ENCODE assay signal across 23 mouse cellular contexts in the genomic region with DNA sequence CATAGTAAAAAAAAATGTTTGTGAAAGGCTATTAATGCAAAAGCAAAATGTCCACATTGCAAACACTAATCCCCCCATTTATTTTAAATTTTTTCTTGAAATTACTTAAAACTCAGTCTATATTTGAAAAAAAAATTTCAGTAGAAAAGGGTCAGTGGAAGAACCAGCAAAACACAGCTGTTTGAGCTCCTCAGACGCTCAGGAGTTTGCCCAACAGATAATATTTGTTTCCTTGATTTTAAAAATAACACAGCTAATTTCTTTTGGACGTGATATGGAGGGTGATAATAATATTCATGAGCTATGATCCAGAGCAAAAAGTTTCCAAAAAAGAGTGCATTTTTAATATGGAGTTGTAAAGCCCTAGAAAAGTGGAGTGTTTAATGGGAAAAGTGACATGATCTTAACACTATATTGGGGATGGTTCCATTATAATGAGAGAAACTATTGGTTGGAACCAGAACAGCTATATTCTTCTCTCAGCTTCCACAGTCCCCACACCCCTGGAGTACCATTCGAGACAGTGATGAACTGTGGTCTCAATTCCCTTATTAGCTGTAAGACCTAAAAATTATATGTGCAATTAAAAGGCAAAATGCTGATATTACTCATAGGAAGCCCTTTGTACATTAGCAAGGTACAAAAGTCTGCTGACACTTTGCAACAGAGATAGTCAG.
"Had no signal": no experiment of that assay in that cellular context is flagged by ENCODE, and none has a peak within 500 bp of the region (broad histone marks: within the 10 kb centered on the region; RNA-seq: fewer than 3 reads in every experiment).

No protein-coding gene starts in this region.

- H3K4me3 ChIP-seq: intestine, embryonic 15.5 days; kidney, embryonic 15.5 days; left cerebral cortex, adult 2 months; limb, embryonic 12.5 days; limb, embryonic 15.5 days; neural tube, embryonic 12.5 days; stomach, embryonic 15.5 days had no signal

- H3K4me2 ChIP-seq: intestine, embryonic 15.5 days; kidney, embryonic 15.5 days; limb, embryonic 12.5 days; limb, embryonic 15.5 days; liver, embryonic 11.5 days; midbrain, embryonic 11.5 days; neural tube, embryonic 12.5 days; stomach, embryonic 15.5 days had no signal

- H3K4me1 ChIP-seq: intestine, embryonic 15.5 days; kidney, embryonic 15.5 days; limb, embryonic 12.5 days; limb, embryonic 15.5 days; neural tube, embryonic 12.5 days; stomach, embryonic 15.5 days had no signal

- DNase-seq: kidney, adult 11 months; kidney, adult 8-10 months; kidney, postnatal 10 days; kidney, postnatal 36 days; layer of hippocampus, postnatal 36 days; left cerebral cortex, postnatal 4 days; liver, postnatal 0 days; midbrain, embryonic 14.5 days; right cerebral cortex, adult 18-20 months; right cerebral cortex, postnatal 14 days; right cerebral cortex, postnatal 4 days; thymus, postnatal 25 days had no signal

- H3K27ac ChIP-seq: intestine, embryonic 15.5 days; kidney, embryonic 15.5 days; left cerebral cortex, adult 2 months; limb, embryonic 12.5 days; limb, embryonic 15.5 days; liver, embryonic 14.5 days; neural tube, embryonic 12.5 days; stomach, embryonic 15.5 days had no signal

- ATAC-seq: hindbrain, embryonic 16.5 days; intestine, embryonic 15.5 days; liver, postnatal 0 days had no signal

- H3K36me3 ChIP-seq: intestine, embryonic 15.5 days; kidney, embryonic 15.5 days; limb, embryonic 12.5 days; limb, embryonic 15.5 days; neural tube, embryonic 12.5 days; stomach, embryonic 15.5 days had no signal

- H3K9me3 ChIP-seq: intestine, embryonic 15.5 days; kidney, embryonic 15.5 days; limb, embryonic 15.5 days; neural tube, embryonic 12.5 days; stomach, embryonic 15.5 days had no signal

- H3K27me3 ChIP-seq: intestine, embryonic 15.5 days; kidney, embryonic 15.5 days; limb, embryonic 12.5 days; limb, embryonic 15.5 days; neural tube, embryonic 12.5 days; stomach, embryonic 15.5 days had no signal

- H3K9ac ChIP-seq: intestine, embryonic 15.5 days; kidney, embryonic 15.5 days; limb, embryonic 12.5 days; limb, embryonic 15.5 days; liver, embryonic 14.5 days; liver, postnatal 0 days; neural tube, embryonic 12.5 days; stomach, embryonic 15.5 days had no signal
